Mouse (Mus musculus) CD8-positive naive resting alpha-beta T cell, adult 2 months (primary cell): ENCODE measurements around the gene Dohh.
A peak's percentile ranks its signal among the peaks of the same experiment; 100 is the strongest.

Experiments
- DNase-seq, 2 experiments: peaks; one replicate each; pipeline ENCODE4 v3.0.0; 2022; ENCODE audit warnings: low read depth in 2 of 2, low spot score in 2 of 2

Dohh gene

DNA sequence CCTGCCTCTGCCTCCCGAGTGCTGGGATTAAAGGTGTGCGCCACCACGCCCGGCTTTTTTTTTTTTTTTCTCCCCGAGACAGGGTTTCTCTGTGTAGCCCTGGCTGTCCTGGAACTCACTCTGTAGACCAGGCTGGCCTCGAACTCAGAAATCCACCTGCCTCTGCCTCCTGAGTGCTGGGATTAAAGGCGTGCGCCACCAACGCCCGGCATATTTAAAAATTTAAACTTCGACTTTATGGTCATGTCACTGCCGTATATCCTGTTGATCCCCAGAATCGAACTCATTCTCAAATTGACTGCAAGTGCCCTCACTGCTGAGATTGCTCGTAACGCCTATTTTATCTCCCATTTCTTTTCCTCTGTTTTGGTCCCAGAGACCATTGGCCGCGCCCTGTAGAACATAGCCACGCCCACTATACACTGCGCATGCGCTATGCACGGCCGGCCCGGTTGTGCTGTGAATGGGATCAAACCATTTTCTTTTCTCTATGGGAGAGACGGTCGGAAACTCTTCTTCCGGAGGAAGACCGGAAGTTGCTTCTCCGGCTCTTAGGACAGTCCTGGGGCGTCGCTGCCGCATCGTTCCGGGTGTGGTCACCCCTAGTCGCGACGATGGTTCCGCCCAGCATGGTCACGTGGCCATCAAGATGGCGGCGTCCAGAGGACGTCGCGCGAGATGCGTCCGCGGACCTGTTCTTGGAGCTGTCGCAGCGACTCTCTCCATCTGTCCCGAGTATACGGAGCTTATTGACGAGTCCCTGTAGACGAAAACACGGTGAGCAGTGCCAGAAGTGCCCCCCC, at the start of gene Dohh, which contains the start of gene Gm48551:
Gene Dohh (plus strand): TSS at position 627 of the 803 bp plus-strand sequence.
Gene Gm48551 (plus strand): TSS at position 665 of the 803 bp plus-strand sequence.
- peak; percentile 92 to 97 for DNase-seq

DNA sequence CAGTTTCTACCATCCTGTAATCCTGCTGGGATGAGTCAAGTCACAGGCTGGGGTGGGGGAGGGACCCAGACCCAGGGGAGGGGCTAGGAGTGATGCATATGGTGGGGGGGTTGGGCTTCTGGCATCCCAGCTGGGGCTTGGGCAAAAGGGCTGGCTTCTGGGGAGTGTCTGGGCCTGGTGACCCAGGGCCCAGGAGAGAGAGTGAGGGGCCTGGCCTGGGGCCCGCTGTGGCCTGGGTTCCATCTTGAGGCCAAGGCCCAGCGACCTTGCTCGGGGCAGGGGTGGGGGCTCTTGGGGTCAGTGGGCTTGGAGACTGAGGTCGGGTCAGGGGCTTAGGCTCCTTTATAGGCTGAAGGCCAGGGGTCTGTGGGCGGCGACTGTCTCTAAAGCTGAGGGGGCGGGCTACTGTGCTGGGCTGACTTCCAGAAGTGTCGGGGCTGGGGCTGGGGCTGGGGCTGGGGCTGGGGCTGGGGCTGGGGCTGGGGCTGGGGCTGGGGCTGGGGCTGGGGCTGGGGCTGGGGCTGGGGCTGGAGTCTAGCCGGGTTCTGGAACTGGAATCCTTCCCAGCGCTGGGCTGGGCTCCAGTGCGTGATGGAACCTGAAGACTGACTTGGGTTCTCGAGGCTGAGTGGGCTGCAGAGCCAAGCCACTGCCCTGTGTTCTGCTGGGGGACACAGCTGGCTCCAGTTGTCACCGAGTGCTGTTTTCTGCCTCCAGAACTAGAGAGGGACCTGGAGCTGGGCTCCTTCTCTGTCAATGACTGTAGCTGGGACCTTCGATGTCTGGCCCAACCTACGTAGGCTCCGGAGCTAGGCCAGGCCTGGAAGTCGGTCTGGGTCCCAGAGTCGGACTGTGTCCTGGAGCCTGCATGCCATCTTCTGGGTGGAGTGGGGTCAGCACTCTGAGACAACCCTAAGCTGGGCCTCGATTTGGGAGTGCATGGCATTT, 48.6 kb upstream of the Dohh start:
- DNase-seq: no peak

DNA sequence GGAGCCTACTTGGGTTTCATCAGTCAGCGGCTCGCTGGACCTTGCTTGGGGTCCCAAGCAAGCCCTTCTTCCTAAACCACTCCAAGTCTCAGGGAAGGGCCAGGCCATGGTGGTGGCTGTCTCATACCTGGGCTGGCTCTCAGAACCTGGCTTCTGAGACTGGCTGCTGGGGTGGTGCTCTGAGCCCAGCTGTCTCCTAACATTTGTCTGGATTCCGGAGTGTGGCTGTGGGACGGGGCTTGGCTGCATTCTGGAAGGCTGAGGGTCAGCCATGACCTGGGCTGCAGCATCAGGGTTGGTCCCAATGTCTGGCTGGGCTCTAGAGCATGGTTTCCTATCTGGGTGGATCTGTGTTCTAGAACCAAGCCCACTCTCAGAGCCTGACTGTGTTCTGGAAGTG, 47.7 kb upstream of the Dohh start:
- no peak for DNase-seq

DNA sequence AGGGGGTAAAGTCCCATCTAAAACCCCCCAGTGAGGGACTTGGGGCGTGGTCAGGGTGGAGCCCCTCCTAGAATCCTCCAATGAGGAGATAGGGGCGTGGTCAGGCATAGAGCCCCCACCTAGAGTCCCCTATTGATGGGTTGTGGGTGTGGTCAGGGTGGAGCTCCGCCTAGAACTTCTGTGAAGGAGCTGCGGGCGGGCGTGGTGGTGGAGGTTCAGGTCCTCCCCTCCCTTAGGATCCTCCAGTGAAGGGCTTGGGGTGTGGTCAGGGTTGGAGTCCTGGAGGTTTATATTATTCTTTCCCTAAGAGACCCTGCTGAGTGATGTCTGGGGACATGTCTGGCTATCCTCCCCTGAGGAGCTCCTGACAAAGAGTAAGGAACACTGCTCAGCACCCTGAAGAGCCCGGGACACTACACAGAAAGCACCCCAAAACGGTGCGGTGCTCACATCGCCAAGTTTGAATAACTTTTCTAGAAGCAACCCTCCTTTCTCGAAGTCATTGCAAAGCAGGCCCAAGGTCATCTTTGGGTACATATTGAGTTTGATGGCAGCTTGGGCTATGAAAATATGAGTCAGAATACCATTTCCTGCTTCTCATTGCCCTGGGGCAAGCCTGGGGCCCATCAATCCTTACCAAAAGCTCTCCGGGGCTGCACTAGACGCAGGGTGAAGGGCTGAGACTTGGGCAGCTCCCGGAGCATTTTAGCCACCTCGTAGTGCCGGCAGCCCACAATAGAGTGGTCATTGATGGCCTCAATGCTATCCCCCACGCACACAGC, 43.5 kb upstream of the Dohh start:
- DNase-seq: no peak

DNA sequence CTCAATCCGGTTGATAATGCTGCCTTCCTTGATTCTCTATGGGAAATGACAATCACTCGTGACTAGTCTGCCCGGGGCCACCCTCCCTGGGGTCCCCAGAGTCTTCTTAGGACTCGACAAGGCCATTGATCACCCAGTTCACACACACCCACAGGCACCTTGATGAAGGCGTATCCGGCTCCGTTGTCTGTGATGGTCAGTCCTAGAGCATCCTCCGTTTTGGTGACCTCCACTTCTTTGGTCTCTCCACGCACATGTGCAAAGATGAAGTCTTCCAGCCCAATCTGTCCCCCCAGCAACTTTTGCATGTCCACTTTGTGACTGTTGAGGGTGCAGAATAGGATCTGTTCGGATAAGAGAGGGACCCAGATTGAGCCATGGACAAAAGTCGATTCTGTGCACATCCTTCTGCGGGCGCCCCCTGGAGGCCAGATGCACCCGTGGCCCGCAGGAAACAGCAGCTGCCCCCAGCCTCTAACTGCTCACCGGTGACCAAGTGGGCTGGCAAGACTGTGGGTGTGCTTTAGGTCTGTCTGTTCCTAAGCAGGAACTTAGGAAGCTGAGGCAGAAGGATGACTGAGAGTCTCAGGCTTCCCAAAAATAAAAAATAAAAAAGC, 42.8 kb upstream of the Dohh start:
- peak; percentile 70 to 79 for DNase-seq

DNA sequence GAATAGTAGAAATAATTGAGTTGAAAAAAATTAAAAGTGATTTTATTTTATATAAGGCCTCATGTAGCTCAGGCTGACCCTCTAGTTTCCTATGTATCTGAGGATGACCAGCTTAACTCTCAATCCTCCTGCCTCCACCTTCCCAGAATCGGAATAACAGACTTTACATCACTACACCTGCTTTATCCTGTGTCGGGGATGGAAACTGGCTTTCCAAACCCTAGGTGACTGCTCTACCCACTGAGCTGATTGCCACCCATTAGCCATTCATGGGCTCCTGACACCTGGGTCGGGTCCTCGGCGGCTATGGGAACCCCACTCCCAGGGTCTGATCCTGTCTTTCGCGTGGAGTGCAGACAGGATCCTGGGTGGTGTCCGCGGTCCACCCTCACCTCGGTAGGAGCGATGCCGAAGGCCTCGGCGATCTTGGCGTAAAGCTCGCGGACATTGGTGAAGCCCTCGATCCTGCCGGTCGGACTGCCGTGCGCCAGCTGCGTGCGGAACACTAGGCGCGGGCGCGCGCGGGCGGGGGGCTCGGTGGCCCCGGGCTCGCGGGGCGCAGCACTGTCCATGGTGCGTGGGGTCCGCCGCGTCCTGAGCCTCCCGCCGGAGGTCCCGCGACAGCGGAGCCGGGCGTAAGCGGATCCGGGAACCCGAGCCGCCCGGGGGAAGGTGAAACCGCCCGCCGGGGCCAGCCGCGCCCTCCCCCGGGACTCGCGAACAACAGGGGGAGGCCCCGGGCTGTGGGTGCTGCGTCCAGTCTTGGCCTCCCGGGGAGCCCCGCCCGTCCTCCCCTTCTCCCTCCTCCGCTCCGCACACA, 41.3 kb upstream of the Dohh start, which contains the start of gene Gipc3:
Gene Gipc3 (minus strand): TSS at position 581 of the 820 bp plus-strand sequence.
- no peak for DNase-seq

DNA sequence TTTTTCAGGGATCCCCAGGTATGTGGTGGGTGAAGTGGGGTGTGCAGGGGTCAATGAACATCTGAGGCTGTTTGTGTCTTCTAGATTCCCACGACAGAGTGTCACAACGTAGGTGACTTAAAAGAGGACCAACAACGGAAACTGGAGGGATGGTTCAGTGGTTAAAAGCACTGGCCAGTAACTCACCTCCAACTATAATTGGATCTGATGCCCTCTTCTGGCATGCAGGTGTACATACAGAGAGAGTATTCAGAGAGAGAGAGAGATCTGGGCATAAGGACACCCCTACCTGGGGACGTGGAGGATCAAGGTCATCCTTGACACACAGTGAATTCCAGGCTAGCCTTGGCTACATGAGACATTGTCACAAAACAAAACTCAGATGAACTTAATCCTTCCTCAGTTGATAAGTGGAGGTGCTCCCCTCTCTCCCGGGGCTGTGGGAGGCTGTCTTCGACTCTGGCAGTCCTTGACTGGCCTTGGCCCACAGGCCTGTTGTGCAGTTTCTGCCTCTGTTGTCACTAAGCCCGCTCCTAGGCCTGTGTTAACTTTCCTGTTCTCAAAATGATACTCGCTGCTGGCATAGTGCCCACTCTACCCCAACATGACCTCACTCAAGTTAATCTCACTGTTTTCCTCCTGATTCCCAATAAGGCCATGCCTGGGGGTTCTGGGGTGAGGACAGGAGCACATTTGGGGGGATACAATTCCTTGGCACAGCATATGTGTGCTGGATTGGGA, 39.6 kb upstream of the Dohh start:
- DNase-seq: peak in 1 of 2 experiments; percentile 35

DNA sequence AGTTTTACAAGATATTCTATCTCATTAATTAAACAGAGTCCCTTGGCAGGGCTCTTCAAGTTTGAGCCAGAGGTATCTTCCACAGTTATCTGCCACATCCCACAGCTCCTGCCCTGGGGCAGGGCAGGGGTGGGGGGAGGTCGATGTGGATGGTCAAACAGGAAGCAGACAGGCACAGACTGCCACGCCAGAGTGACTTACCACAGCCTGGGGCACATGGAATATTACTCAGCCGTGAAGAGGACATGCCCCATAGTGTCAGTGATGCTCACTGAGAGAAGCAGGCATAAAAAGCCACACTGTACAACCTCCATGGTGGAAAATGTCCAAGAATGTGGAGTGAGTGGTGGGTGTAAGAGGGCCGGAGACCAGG, 39.1 kb upstream of the Dohh start:
- DNase-seq: no peak

DNA sequence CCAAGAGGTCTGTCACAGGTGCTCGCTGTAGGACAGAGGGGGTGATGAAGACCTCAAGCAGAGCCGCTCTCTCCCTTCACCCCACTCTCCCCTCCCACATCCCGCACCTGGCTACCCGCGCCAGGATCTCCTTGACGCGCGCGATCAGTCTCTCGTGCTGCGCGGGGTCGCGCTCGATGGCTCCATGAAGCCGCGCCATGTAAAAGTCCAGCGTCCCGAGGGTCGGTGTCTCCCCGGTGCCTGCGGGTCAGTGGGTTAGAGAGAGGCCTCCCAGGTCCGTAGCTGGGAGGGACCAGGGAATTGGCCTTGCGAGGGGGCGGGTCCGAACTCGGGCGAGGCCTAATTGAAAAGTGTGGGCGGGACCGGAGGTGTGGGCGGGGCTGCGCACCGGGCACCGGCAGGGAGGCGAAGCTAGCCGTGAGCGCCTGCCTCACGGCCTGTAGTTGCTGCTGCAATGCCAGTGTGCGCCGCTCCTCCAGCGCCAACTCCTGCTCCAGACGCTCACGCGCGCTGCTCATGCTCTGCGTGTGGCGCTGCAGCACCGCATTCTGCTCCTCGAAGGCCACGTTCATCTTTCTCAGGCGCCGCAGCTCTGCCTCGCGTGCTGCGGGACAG, 37.7 kb upstream of the Dohh start:
- DNase-seq: no peak

DNA sequence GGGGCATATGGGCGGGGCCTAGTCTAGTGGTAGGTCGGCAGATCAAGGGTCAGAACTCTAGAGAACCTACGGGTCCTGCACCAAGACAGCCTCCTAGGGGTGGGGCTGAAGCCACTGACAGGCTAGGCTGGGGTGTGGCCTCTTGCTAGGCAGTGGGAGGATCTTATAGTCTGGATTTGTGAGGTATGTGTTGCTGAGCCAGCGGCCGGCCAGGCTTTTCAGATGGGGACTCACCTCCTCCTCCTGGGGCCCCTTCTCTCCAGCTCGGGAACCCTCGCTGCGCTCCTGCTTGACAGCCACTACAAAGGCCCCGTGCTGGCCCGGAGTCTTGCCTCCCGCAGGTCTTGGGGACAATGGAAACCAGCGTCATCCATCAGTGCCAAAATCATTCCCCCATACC, 35.1 kb upstream of the Dohh start:
- DNase-seq: no peak

DNA sequence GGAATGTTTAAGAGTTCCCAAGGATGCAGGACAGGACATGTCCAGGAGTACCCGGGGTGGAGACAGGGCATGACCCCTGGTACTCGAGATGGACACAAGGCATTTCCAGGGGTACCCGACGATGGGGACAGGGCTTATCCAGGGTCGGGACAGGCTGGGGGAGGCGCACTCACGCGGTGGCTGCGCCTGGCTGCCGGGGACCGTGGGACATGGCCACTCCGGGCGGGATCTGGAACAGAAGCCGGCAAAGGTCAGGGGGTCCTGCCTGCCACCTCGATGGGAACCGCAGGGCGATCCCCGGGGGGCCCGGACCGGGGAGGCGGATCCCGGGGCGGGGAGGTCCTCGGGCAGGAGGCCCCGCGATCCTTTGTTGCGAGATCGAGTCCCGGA, 34.3 kb upstream of the Dohh start:
- peak in 1 of 2 experiments; percentile 23 for DNase-seq

DNA sequence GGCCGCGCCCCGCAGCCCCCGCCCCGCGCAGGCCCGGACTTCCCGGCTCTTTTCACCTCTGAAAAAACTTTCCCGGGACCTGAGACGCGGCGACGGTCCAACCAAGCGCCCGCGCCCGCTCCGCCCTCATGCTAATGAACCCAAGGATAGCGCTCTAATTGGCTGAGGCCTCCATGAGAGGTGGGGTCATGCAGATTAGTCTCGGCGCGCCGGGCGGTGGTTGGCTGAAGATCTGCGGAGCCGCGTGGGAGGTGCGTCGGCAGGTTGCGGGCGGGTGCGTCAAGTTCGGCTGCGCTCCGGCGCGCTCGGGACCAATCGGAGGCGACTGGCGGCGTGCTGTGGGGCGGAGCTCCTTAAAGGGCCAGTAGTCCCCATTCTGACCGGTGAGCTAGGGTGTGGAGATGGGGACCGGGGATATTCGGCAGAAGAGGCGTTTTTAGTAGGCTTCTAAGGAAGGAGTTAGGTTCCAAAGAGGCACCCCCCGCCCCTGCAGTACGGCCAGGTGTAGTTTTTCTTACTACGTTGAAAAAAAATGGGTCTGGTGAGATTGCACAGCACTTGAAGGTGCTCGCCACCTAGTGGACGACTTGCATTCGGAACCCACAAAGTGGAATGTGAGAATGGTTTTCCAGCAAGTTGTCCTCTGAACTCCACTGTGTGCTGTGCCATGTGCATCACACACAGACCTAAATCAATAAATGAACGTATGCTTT, 33.7 kb upstream of the Dohh start, which contains the start of gene Hmg20b:
Gene Hmg20b (minus strand): TSS at position 130 of the 713 bp plus-strand sequence.
- peak; percentile 96 to 98 for DNase-seq

DNA sequence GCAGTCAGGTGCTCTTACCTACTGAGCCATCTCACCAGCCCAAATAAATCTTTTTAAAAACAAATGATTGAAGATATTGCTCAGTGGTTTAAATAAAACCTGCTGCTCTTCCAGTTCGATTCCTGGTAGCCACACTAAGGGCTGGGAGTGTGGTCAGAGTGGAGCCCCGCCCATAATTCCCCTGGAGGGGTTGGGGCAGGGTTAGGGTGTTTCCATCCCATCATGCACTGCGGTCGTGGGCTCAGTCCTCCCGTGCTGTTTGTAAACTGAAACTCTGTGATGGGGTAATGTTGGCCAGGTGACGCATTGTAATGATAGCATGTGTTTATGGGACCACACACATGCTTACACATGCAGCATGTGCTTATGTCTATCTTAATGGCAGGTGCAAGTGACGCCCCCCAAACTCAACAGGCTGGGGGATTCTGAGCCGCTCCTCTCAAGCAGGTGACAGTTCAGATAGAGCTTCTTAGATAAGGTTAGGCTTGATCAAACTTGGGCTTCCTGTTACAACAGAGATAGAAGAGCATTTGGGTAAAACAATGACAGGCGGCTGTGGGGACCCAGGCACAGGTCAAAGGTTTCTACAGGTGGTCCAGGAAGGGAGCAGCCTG, 32.4 kb upstream of the Dohh start:
- peak; percentile 37 to 58 for DNase-seq

DNA sequence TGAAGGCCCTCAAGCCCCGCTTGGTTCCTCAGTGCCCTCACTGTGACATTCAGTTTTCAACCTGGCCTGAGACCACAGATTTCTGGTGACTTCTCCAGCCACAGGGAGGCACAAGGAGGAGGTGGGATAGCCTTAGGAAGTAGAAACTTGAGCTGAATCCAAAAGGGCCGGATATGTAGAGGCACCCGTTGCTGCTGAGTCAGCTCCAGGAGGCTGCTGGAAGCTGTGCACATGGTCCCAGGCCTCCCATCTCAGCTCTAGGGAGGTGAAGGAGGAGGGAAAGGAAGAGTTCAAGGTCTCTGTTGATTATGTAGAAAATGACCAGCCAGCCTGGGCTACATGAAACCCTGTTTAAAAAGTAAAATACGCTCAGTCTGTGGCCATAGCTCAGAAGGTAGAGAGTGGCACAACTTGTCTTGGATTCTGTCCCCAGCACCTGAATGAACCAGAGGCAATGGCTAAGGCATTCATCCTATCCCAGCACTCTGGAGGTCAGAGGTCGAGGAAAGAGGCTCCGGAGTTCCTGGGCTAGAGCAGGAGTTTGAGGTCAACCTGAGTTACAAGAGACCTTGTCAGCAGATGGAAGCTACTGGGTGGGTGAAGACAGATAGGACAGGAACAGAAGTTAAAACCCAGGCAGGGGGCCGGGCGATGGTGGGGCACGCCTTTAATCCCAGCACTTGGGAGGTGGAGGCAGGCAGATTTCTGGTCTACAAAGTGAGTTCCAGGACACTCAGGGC, 29.3 kb upstream of the Dohh start:
- no peak for DNase-seq

DNA sequence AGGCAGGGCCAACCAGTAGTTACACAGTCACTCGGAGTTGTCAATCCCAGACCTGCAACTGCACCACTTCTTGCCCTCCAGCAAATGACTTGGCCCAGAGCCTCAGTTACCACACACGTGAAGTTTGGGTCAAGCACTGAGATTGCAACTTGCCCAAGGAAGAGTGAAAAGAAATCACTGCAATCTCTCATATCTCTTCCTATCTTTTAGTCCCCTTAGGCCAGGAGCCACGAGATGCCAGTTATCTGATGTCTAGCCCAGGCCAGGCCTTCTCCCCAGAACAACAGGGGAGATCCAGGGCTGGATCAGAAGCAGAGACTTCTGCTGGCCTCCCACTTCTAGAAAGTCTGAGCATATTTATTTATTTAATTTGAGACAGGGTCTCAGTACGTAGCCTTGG, 28.7 kb upstream of the Dohh start:
- no peak for DNase-seq

DNA sequence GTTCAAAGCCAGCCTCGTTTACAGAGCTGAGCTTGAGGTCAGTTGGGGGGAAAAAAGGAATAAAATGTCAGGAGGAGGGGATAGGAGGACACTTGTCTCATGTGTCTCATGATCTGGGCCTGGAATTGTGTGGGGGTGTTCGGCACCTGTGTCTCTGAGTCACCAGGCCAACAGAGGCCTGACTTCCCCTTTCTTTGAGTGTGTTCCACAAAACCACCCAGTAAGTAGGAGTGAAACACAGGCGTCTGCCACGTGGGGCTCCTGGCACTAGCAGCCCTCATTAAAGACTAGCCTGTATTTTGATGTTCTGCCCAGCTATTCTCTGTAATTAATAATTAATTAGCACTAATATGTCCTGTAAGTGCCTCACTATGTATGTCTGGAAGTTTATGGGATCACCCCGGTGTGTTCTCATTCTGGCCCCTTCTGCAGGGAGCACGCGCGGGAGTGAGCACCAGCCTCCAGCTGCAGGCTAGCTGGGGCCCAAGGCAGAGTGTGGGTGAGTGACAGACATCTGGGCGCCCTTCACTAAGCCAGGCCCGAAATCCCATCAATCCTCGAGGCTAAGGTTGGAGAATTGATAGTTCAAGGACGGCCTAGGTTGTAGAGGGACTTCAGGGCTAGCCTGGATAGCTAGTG, 27.8 kb upstream of the Dohh start:
- DNase-seq: no peak
